Mouse (Mus musculus) G1E (cell line): Measurements from ENCODE around the gene Arhgap24. TPM values are rescaled to one million over a fixed set of nuclear protein-coding genes. Genes with fewer than 3 reads are reported as not detected.

Experiments
- ATAC-seq: 2 replicates; pipeline ENCODE4 v1.8.0; 2016; ENCODE audit warnings: mild to moderate bottlenecking; ENCODE audit not compliant: insufficient number of reproducible peaks, poor library complexity, low FRiP score, severe bottlenecking; ENCODE audit errors: extremely low read depth
- DNase-seq: peaks from one replicate; pipeline ENCODE4 v3.0.0; 2012; ENCODE audit warnings: low spot score
- H3K27me3 ChIP-seq: 2 replicates; pipeline ENCODE4 v1.6.1; 2012; ENCODE audit warnings: mild to moderate bottlenecking, low read length, inconsistent platforms; ENCODE audit not compliant: insufficient read depth
- H3K36me3 ChIP-seq: replicated peaks from 2 replicates; pipeline ENCODE3; 2012; ENCODE audit warnings: mild to moderate bottlenecking, inconsistent platforms
- H3K4me1 ChIP-seq: 2 replicates; pipeline ENCODE4 v1.6.1; 2012; ENCODE audit warnings: low read depth, low read length, inconsistent platforms, mixed read lengths; ENCODE audit not compliant: insufficient read depth
- H3K4me3 ChIP-seq: 2 replicates; pipeline ENCODE4 v1.5.1; 2012; ENCODE audit warnings: low read depth, mild to moderate bottlenecking, inconsistent platforms, low read length, moderate library complexity, mixed read lengths
- H3K9me3 ChIP-seq: replicated peaks from 2 replicates; pipeline ENCODE4 v1.6.1; 2012; ENCODE audit warnings: inconsistent platforms
- CTCF ChIP-seq: IDR thresholded peaks from 2 replicates; pipeline ENCODE4 v1.5.1; 2012; ENCODE audit warnings: low read depth, low read length, inconsistent platforms, mixed read lengths
- GATA1 ChIP-seq: IDR thresholded peaks from 2 replicates; pipeline ENCODE4 v1.6.1; 2012; ENCODE audit warnings: borderline replicate concordance, low read length, inconsistent platforms, mixed read lengths
- GATA2 ChIP-seq: IDR thresholded peaks from 2 replicates; pipeline ENCODE4 v1.6.1; 2012; ENCODE audit warnings: low read depth, low read length, inconsistent platforms, borderline replicate concordance
- POLR2AphosphoS5 ChIP-seq: IDR thresholded peaks from 2 replicates; pipeline ENCODE4 v1.6.1; 2012; ENCODE audit warnings: low read depth, low read length, inconsistent platforms; ENCODE audit not compliant: insufficient replicate concordance
- TAL1 ChIP-seq: conservative IDR thresholded peaks from 2 replicates; pipeline ENCODE4 v1.6.1; 2012; ENCODE audit warnings: low read depth, low read length, inconsistent platforms, mixed read lengths
- polyA plus RNA-seq: library from polyadenylated mRNA; stranded (reverse); fragments of >175 nt; gene quantifications from 2 replicates; pipeline ENCODE4 v1.2.3, GENCODE M21; 2012
- total RNA-seq, 2 experiments: library from RNA; stranded (forward) in 1 of 2; stranded (reverse) in 1 of 2; fragments of 200-1000 nt in 1 of 2; fragments of >200 nt in 1 of 2; fragmentation: Nextera tagmentation in 1 of 2; gene quantifications; 2 replicates each; pipeline ENCODE4 v1.2.3; 2014 to 2017

Arhgap24 gene
- total and polyA plus RNA-seq, 3 experiments: 0.22 TPM; not detected in 2

- peaks cover 32% of the 10 kb centered on the region for H3K9me3 ChIP-seq
- no peaks in the 10 kb centered on the region for H3K4me1 ChIP-seq
- no peaks in the 10 kb centered on the region for H3K27me3 ChIP-seq
- H3K36me3 ChIP-seq: no peaks in the 10 kb centered on the region
- TF ChIP-seq CTCF (no peak), TAL1 (no peak), GATA1 (no peak), POLR2AphosphoS5 (no peak), GATA2 (no peak)
- H3K4me3 ChIP-seq: no peak overlapping the region
- DNase-seq (no peak), ATAC-seq (no peak)
Observed at GRCm38 (mm10) chr5:102813271-102813670, 332.1 kb downstream of the Arhgap24 start.

DNA sequence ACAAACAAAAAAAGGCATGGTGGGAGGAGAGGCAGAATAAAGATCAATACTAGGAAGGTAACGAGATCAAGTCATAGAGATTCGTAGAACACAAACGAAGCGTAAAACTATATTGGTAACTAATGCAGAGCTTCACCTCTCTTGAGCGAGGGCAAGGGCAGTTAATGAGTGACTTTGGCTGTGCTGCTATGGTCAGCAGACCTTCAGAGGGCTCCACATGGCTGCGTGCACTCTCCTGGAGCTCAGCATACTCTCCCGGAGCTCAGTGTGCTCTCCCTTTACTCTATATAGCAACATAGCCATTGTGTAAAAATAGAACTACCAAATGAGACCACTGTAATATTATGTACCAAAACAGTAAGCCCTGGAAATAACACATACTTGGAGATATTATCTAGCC is 336.4 kb downstream of the Arhgap24 start:
- no peak for TF ChIP-seq POLR2AphosphoS5
- no peak for TF ChIP-seq TAL1
- TF ChIP-seq GATA1: no peak
- no peak for TF ChIP-seq CTCF
- TF ChIP-seq GATA2: no peak
- ATAC-seq (no peak), DNase-seq (no peak)
- no peak overlapping the region for H3K4me3 ChIP-seq
- peaks cover 35% of the 10 kb centered on the region for H3K9me3 ChIP-seq
- H3K36me3 ChIP-seq: no peaks in the 10 kb centered on the region
- H3K4me1 ChIP-seq: no peaks in the 10 kb centered on the region
- no peaks in the 10 kb centered on the region for H3K27me3 ChIP-seq

DNA sequence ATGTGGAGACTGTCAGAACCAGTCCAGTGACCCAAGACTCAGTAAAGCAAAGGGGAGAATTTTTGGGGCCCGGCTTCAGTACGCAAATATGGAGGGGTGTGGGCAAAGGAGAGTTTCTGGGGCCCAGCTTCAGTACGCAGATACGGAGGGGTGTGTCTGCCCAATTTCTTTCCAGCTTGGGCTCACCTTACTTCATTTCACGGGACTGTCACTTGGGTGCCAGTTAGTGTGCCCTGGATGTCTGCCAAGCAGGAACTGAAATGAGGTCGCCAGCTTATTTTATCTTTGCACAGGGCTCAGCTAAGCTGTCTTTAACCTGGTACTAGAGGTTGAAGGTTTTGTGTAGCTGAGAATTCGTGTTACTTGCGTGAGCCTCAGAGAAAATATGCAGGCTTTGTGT is 344.3 kb downstream of the Arhgap24 start:
- no peaks in the 10 kb centered on the region for H3K36me3 ChIP-seq
- no peaks in the 10 kb centered on the region for H3K4me1 ChIP-seq
- no peaks in the 10 kb centered on the region for H3K27me3 ChIP-seq
- H3K4me3 ChIP-seq: no peak overlapping the region
- DNase-seq (no peak), ATAC-seq (no peak)
- peaks cover 41% of the 10 kb centered on the region for H3K9me3 ChIP-seq
- TF ChIP-seq CTCF: no peak
- TF ChIP-seq POLR2AphosphoS5: no peak
- TF ChIP-seq GATA1: no peak
- no peak for TF ChIP-seq TAL1
- TF ChIP-seq GATA2: no peak

DNA sequence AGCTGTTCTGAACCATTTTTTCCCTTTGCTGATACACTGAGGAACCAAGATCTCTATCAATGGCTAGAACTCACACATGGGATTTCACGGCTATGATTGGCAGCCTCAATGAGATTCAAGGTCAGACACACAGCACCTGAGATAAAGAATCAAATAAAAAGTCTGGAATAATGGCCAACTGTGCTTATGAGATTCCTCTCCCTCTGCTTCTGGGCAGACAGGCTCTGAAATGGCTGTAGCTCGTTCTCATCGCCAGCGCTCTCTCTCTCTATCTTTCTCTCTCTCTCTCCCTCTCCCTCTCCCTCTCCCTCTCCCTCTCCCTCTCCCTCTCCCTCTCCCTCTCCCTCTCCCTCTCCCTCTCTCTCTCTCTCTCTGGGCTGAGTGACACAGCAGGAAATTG is 357.9 kb downstream of the Arhgap24 start:
- no peak for DNase-seq
- H3K4me1 ChIP-seq: no peaks in the 10 kb centered on the region
- H3K9me3 ChIP-seq: peaks cover 31% of the 10 kb centered on the region
- H3K27me3 ChIP-seq: no peaks in the 10 kb centered on the region
- H3K4me3 ChIP-seq: no peak overlapping the region
- TF ChIP-seq CTCF (no peak), POLR2AphosphoS5 (no peak), GATA2 (no peak), TAL1 (no peak), GATA1 (no peak)
- H3K36me3 ChIP-seq: no peaks in the 10 kb centered on the region
- ATAC-seq: no peak

- H3K36me3 ChIP-seq: no peaks in the 10 kb centered on the region
- H3K9me3 ChIP-seq: peaks cover 50% of the 10 kb centered on the region
- DNase-seq: no peak
- no peak overlapping the region for H3K4me3 ChIP-seq
- no peaks in the 10 kb centered on the region for H3K4me1 ChIP-seq
- no peaks in the 10 kb centered on the region for H3K27me3 ChIP-seq
- no peak for ATAC-seq
- TF ChIP-seq CTCF: no peak
- no peak for TF ChIP-seq POLR2AphosphoS5
- no peak for TF ChIP-seq GATA2
- no peak for TF ChIP-seq GATA1
- no peak for TF ChIP-seq TAL1
Observed at GRCm38 (mm10) chr5:102843934-102844709, 362.9 kb downstream of the Arhgap24 start.

DNA sequence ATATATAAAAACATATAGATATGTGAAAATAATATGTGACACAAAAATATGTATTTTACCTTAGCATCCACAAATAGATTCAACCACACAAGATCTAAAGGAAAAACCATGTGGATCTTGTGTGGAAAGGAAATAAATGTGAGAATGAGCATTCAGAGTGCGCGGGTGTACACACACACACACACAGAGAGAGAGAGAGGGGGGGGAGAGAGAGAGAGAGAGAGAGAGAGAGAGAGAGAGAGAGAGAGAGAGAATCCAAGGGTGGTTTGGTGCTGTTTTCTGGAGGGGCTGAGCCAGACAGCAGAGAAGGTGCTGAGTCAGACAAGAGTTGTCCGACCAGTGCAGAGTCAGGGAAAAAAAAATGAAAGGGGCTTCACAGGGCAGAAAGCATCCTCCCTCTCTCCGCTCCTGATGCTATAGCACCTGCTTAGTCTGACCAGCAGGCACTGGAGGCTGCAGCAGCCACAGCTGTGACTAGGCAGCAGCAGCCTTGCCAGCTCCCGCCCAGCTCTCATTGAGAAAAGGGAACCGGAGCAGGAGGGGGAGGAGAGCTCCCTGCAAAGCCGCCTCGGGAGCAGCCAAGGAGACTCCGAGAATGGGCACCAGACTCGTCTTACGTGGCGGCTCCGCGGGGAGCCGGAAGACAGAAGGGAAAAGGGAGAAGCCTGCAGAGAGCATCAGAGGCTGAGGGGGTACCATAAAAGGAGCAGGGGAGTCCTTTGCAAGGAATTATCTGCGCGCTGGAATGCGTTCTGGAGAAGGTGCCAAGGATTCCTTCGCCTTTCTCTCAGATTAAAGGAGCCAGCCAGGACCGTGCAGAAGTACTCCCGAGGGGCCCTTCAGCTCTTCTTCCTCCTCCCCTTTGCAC is 363.8 kb downstream of the Arhgap24 start:
- Histone ChIP-seq H3K36me3 (no peaks in the 10 kb centered on the region), H3K9me3 (peaks cover 51% of the 10 kb centered on the region), H3K4me3 (no peak overlapping the region), H3K27me3 (no peaks in the 10 kb centered on the region), H3K4me1 (no peaks in the 10 kb centered on the region)
- TF ChIP-seq CTCF (no peak), GATA1 (no peak)
- no peak for ATAC-seq
- no peak for DNase-seq
